Mouse (Mus musculus) adrenal gland, adult (tissue): ENCODE measurements around the gene Shtn1.

ENCODE experiments used
- DNase-seq, 2 experiments: peaks; one replicate each; pipeline ENCODE4 v3.0.0; 2022 to 2023; ENCODE audit warnings: low spot score in 1 of 2; ENCODE audit not compliant: inconsistent age in 2 of 2

The Shtn1 gene

GRCm38 (mm10) chr19:59075472-59076101 lies at the start of gene Shtn1:
TSS of gene Shtn1 (minus strand) at chr19:59076100.
- peak; percentile 74 to 87 for DNase-seq

- peak in 1 of 2 experiments; percentile 18 for DNase-seq
Measured at GRCm38 (mm10) chr19:59114152-59114551, 38.3 kb upstream of the Shtn1 start.

- no peak for DNase-seq
Measured at GRCm38 (mm10) chr19:59109937-59110336, 34.0 kb upstream of the Shtn1 start.

GRCm38 (mm10) chr19:59098315-59098714 lies 22.4 kb upstream of the Shtn1 start:
- DNase-seq = no peak

GRCm38 (mm10) chr19:59092295-59092694 lies 16.4 kb upstream of the Shtn1 start:
- DNase-seq = no peak

- no peak for DNase-seq
Measured at GRCm38 (mm10) chr19:59090337-59090736, 14.4 kb upstream of the Shtn1 start.

GRCm38 (mm10) chr19:59084296-59084695 lies 8.4 kb upstream of the Shtn1 start:
- no peak for DNase-seq

GRCm38 (mm10) chr19:59076131-59076530 lies 231 bp upstream of the Shtn1 start:
- peak; percentile 44 to 55 for DNase-seq

GRCm38 (mm10) chr19:59074841-59075471 lies 944 bp downstream of the Shtn1 start:
- DNase-seq = peak in 1 of 2 experiments; percentile 16

- DNase-seq = no peak
Measured at GRCm38 (mm10) chr19:59074381-59074780, 1.5 kb downstream of the Shtn1 start.

GRCm38 (mm10) chr19:59073006-59073405 lies 2.9 kb downstream of the Shtn1 start:
- peak in 1 of 2 experiments; percentile 42 for DNase-seq

- peak in 1 of 2 experiments; percentile 56 for DNase-seq
Measured at GRCm38 (mm10) chr19:59071979-59072378, 3.9 kb downstream of the Shtn1 start.

- peak; percentile 62 to 88 for DNase-seq
Measured at GRCm38 (mm10) chr19:59071396-59071795, 4.5 kb downstream of the Shtn1 start.

- DNase-seq = peak in 1 of 2 experiments; percentile 59
Measured at GRCm38 (mm10) chr19:59067652-59068051, 8.2 kb downstream of the Shtn1 start.

- no peak for DNase-seq
Measured at GRCm38 (mm10) chr19:59066670-59067069, 9.2 kb downstream of the Shtn1 start.

GRCm38 (mm10) chr19:59066115-59066514 lies 9.8 kb downstream of the Shtn1 start:
- DNase-seq = peak in 1 of 2 experiments; percentile 38

- no peak for DNase-seq
Measured at GRCm38 (mm10) chr19:59064616-59065015, 11.3 kb downstream of the Shtn1 start.

GRCm38 (mm10) chr19:59063568-59063967 lies 12.3 kb downstream of the Shtn1 start:
- DNase-seq = no peak

GRCm38 (mm10) chr19:59058105-59058504 lies 17.8 kb downstream of the Shtn1 start:
- DNase-seq = no peak

GRCm38 (mm10) chr19:59057366-59057765 lies 18.5 kb downstream of the Shtn1 start:
- DNase-seq = no peak

GRCm38 (mm10) chr19:59054632-59054951 lies 21.3 kb downstream of the Shtn1 start:
- no peak for DNase-seq

- DNase-seq = no peak
Measured at GRCm38 (mm10) chr19:59053931-59054631, 21.8 kb downstream of the Shtn1 start.
